Mouse (Mus musculus) ES-Bruce4 (cell line): ENCODE measurements at regions not wholly inside any gene's neighbourhood (a gene's known extent, or its start where the extent isn't known, plus 50 kb on each side); places are given as distances from the start of the nearest gene placed in this dataset.

Experiments used
- CTCF ChIP-seq: IDR thresholded peaks from one replicate; pipeline ENCODE4 v1.8.1; 2011; ENCODE audit warnings: low read depth, low read length
- EP300 ChIP-seq: IDR thresholded peaks from 2 replicates; pipeline ENCODE4 v1.6.1; 2011; ENCODE audit warnings: low read depth, low read length; ENCODE audit not compliant: insufficient read depth
- POLR2A ChIP-seq: IDR thresholded peaks from one replicate; pipeline ENCODE4 v1.8.1; 2011; ENCODE audit warnings: low read length; ENCODE audit not compliant: insufficient read depth

GRCm38 (mm10) chr16:78486531-78486930 lies 90.0 kb downstream of the D16Ertd472e start:
- TF ChIP-seq CTCF (no peak), POLR2A (no peak), EP300 (no peak)
